Mouse (Mus musculus): ENCODE measurements around the gene Nhej1.

DNA sequence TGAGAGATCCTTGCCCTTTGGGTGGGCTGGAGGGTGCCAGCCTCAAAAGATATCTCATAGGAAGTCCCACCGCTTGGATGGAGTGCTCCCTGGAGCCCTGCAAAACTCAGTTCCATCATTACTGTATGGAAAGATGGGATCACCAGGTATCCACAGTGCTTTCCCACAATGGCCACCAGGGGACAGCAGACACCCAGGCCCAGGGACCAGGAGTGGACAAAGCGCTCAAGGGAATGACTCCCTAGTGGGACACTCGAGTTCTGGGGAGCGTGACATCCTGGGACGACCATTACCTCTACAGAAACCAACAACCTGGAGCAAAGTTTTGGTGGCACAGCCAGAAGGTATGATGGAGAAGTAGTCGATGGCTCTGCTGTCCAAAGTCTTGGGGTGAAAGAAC, 198.3 kb downstream of the Nhej1 start:
- TF ChIP-seq CTCF (IDR thresholded peaks at IDR 0.05) (peak; percentile 94), EP300 (IDR thresholded peaks at IDR 0.05) (no peak)

Data from lung, postnatal 0 days (tissue).